Comparison of ENCODE assay signal across 8 mouse cellular contexts in the genomic region with DNA sequence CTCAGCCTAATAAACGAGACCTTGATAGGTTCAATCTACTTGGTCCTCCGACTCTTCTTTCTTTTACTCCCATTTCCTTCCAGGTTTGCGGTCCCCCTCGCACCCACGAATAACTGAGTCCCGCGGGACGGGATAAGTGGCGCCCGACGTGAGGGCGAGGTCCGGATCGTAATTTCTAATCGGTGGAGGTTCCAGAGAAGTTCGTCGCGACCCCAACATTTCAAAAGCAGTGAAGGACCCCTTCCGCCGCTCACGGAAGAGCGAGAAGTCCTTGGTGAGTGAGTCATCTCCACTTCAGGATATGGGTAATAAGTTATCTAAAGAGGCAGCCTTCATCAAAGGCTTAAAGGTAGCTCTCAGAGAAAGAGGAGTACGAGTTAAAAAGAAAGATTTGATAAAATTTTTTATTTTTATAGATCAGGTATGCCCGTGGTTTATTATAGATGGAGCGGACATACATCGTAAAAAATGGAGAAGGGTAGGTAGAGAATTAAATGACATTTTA. TPM values are rescaled to one million over a fixed set of nuclear protein-coding genes. Genes with fewer than 3 reads are reported as not detected.
DNase-seq lines count a peak whose midpoint lies in the region; ATAC-seq and TF ChIP-seq lines count a peak whose summit lies in the region.
"Not testable (repeated sequence)": the region's sequence is repeated elsewhere in the genome, so short reads cannot be mapped to it uniquely, and the experiment has no call there.
"Had no signal": no experiment of that assay in that cellular context is flagged by ENCODE, and none has a peak within 500 bp of the region (broad histone marks: within the 10 kb centered on the region; RNA-seq: fewer than 3 reads in every experiment).

A gene (plus strand): TSS at position 16 of the 505 bp plus-strand sequence.

- H3K27ac ChIP-seq in embryonic facial prominence, embryonic 13.5 days, result peak within 1 kb of the TSS; percentile 93
- H3K27ac ChIP-seq in heart, embryonic 10.5 days, result peak within 1 kb of the TSS; percentile 80
- peak within 1 kb of the TSS; percentile 80 for H3K27ac ChIP-seq in hindbrain, postnatal 0 days
- H3K27ac ChIP-seq in limb, embryonic 12.5 days, result peak within 1 kb of the TSS; percentile 88
- H3K27ac ChIP-seq in lung, embryonic 16.5 days (ENCODE audit: low read length), result peak within 1 kb of the TSS; percentile 74
- peak within 1 kb of the TSS; percentile 58 for H3K27ac ChIP-seq in neural tube, embryonic 11.5 days (ENCODE audit: low read depth, low read length)

- not testable (repeated sequence) for ATAC-seq in embryonic facial prominence, embryonic 13.5 days (ENCODE audit: insufficient number of reproducible peaks, insufficient read depth, low FRiP score, low TSS enrichment, low read depth); hindbrain, postnatal 0 days; limb, embryonic 12.5 days (ENCODE audit: insufficient number of reproducible peaks, insufficient read depth, low FRiP score, low TSS enrichment, low read depth); lung, embryonic 16.5 days (ENCODE audit: low read depth); neural tube, embryonic 11.5 days (ENCODE audit: insufficient read depth, low FRiP score, low TSS enrichment)

- not testable (repeated sequence) for H3K36me3 ChIP-seq in embryonic facial prominence, embryonic 13.5 days; heart, embryonic 10.5 days; hindbrain, postnatal 0 days (ENCODE audit: insufficient read depth, low read length); limb, embryonic 12.5 days; lung, embryonic 16.5 days (ENCODE audit: control insufficient read depth, insufficient read depth, low read length); neural tube, embryonic 11.5 days (ENCODE audit: control insufficient read depth, insufficient read depth, low read length)

- H3K9ac ChIP-seq in embryonic facial prominence, embryonic 13.5 days, result peak within 1 kb of the TSS; percentile 74
- peak within 1 kb of the TSS; percentile 55 for H3K9ac ChIP-seq in hindbrain, postnatal 0 days (replicated peaks; ENCODE audit: low read length)
- H3K9ac ChIP-seq in limb, embryonic 12.5 days (replicated peaks), result peak within 1 kb of the TSS; percentile 57
- H3K9ac ChIP-seq in lung, embryonic 16.5 days (ENCODE audit: low read length), result peak within 1 kb of the TSS; percentile 69
- H3K9ac ChIP-seq in neural tube, embryonic 11.5 days (ENCODE audit: low read length), result peak within 1 kb of the TSS; percentile 60

- not testable (repeated sequence) for H3K27me3 ChIP-seq in embryonic facial prominence, embryonic 13.5 days; hindbrain, postnatal 0 days (ENCODE audit: insufficient read depth, low read length); limb, embryonic 12.5 days; lung, embryonic 16.5 days (ENCODE audit: control insufficient read depth, insufficient read depth, low read depth, low read length); neural tube, embryonic 11.5 days (ENCODE audit: control insufficient read depth, insufficient read depth, low read length)
- H3K27me3 ChIP-seq in heart, embryonic 10.5 days (ENCODE audit: insufficient read depth, poor library complexity, severe bottlenecking), result peaks cover 12% of the 10 kb centered on the region; the same call in 1 of the 2 replicates

- TF ChIP-seq CTCF in hindbrain, postnatal 0 days (IDR thresholded peaks at IDR 0.05; ENCODE audit: low read depth), result not testable (repeated sequence)

- not testable (repeated sequence) for H3K9me3 ChIP-seq in embryonic facial prominence, embryonic 13.5 days; heart, embryonic 10.5 days; hindbrain, postnatal 0 days (ENCODE audit: low read length); limb, embryonic 12.5 days; lung, embryonic 16.5 days (ENCODE audit: control insufficient read depth, low read length); neural tube, embryonic 11.5 days (ENCODE audit: control insufficient read depth, low read length)

- peak; percentile 20 for DNase-seq in adrenal gland, postnatal 25 days
- DNase-seq in heart, embryonic 10.5 days (ENCODE audit: low spot score); hindbrain, postnatal 0 days (ENCODE audit: low spot score); neural tube, embryonic 11.5 days (ENCODE audit: low spot score): not testable (repeated sequence)

- H3K4me1 ChIP-seq in embryonic facial prominence, embryonic 13.5 days, result peaks cover 12% of the 10 kb centered on the region
- H3K4me1 ChIP-seq in heart, embryonic 10.5 days; hindbrain, postnatal 0 days (ENCODE audit: insufficient read depth, low read length); limb, embryonic 12.5 days (replicated peaks); lung, embryonic 16.5 days (replicated peaks; ENCODE audit: control insufficient read depth, insufficient read depth, low read length); neural tube, embryonic 11.5 days (ENCODE audit: control insufficient read depth, insufficient read depth, low read length): not testable (repeated sequence)

- peak within 1 kb of the TSS; percentile 48 for H3K4me3 ChIP-seq in embryonic facial prominence, embryonic 13.5 days
- H3K4me3 ChIP-seq in heart, embryonic 10.5 days, result peak within 1 kb of the TSS; percentile 68
- peak within 1 kb of the TSS; percentile 49 for H3K4me3 ChIP-seq in hindbrain, postnatal 0 days (ENCODE audit: low read length)
- H3K4me3 ChIP-seq in limb, embryonic 12.5 days (replicated peaks), result peak within 1 kb of the TSS; percentile 45
- peak within 1 kb of the TSS; percentile 44 for H3K4me3 ChIP-seq in lung, embryonic 16.5 days (ENCODE audit: low read length)
- peak within 1 kb of the TSS; percentile 37 for H3K4me3 ChIP-seq in neural tube, embryonic 11.5 days (ENCODE audit: low read depth, low read length)

- peak within 1 kb of the TSS; percentile 86 for H3K4me2 ChIP-seq in embryonic facial prominence, embryonic 13.5 days
- H3K4me2 ChIP-seq in hindbrain, postnatal 0 days (ENCODE audit: low read depth, low read length), result peak within 1 kb of the TSS; percentile 98
- H3K4me2 ChIP-seq in limb, embryonic 12.5 days, result peak within 1 kb of the TSS; percentile 76
- H3K4me2 ChIP-seq in lung, embryonic 16.5 days (ENCODE audit: low read depth, low read length), result peak within 1 kb of the TSS; percentile 60
- H3K4me2 ChIP-seq in neural tube, embryonic 11.5 days (ENCODE audit: low read depth), result peak within 1 kb of the TSS; percentile 79

- 2% methylated on average over 24 of the region's 26 CpGs for WGBS in embryonic facial prominence, embryonic 13.5 days
- under 1% methylated on average over 24 of the region's 26 CpGs for WGBS in heart, embryonic 10.5 days
- WGBS in hindbrain, postnatal 0 days, result 1% methylated on average over 24 of the region's 26 CpGs
- 3% methylated on average over 24 of the region's 26 CpGs for WGBS in limb, embryonic 12.5 days
- WGBS in lung, embryonic 16.5 days, result 3% methylated on average over 24 of the region's 26 CpGs
- WGBS in neural tube, embryonic 11.5 days, result 2% methylated on average over 23 of the region's 26 CpGs

RNA-seq across cellular contexts. Expression of the gene that starts here (rescaled TPM):
- total RNA-seq in adrenal gland, postnatal 25 days (2021), result 13.0 and 13.4 TPM in 2 replicates
- 11.8 and 13.1 TPM in 2 replicates for polyA plus RNA-seq in embryonic facial prominence, embryonic 13.5 days (2015; fragmentation: Nextera tagmentation; extraction: Ambion mirVana)
- polyA plus RNA-seq in heart, embryonic 10.5 days (2016; fragmentation: Nextera tagmentation; extraction: Ambion mirVana), result 2.7 and 12.6 TPM in 2 replicates
- total RNA-seq in hindbrain, postnatal 0 days (2014; rRNA removed), result 0.58 TPM in 1 of 2 replicates, not detected in the other
- polyA plus RNA-seq in hindbrain, postnatal 0 days (2015; fragmentation: Nextera tagmentation; extraction: Ambion mirVana), result 0.08 and 0.14 TPM in 2 replicates
- 3.6 and 5.1 TPM in 2 replicates for polyA plus RNA-seq in limb, embryonic 12.5 days (2016; fragmentation: Nextera tagmentation; extraction: Ambion mirVana)
- 0.21 and 0.35 TPM in 2 replicates for polyA plus RNA-seq in lung, embryonic 16.5 days (2015; fragmentation: Nextera tagmentation; extraction: Ambion mirVana)
- polyA plus RNA-seq in neural tube, embryonic 11.5 days (2014; fragmentation: Nextera tagmentation; extraction: Ambion mirVana), result 1.1 and 1.5 TPM in 2 replicates
- total RNA-seq: megakaryocyte progenitor cell, adult 5-6 weeks had no signal
